Mouse (Mus musculus): Measurements from ENCODE around the gene Olfr287. TPM values are rescaled to one million over a fixed set of nuclear protein-coding genes. Genes with fewer than 3 reads are reported as not detected.

The Olfr287 gene
- polyA plus RNA-seq (2015; fragmentation: Nextera tagmentation; extraction: Ambion mirVana): not detected in 2 replicates

- no peak for ATAC-seq (ENCODE audit: insufficient read depth, low FRiP score)
- 76% methylated on average over 4 of the region's 4 CpGs for WGBS
Observed at GRCm38 (mm10) chr15:98220877-98221276, at the start of gene Olfr287, which contains the start of gene Gm44579. Olfr287 (minus strand) TSS chr15:98221056. Gm44579 (minus strand) TSS chr15:98220977.

GRCm38 (mm10) chr15:98257776-98258175, 36.9 kb upstream of the Olfr287 start:
- WGBS: 80% methylated on average over 7 of the region's 7 CpGs
- Histone ChIP-seq H3K4me3 (replicated peaks; ENCODE audit: low read length) (no peak overlapping the region), H3K27ac (ENCODE audit: low read length) (no peak overlapping the region), H3K9ac (ENCODE audit: low read length) (no peak overlapping the region), H3K4me2 (ENCODE audit: low read depth, low read length) (no peak overlapping the region), H3K4me1 (ENCODE audit: control insufficient read depth, insufficient read depth, low read length) (no peaks in the 10 kb centered on the region), H3K27me3 (ENCODE audit: control insufficient read depth, insufficient read depth, low read length) (no peaks in the 10 kb centered on the region), H3K9me3 (replicated peaks; ENCODE audit: control insufficient read depth, low read length) (no peaks in the 10 kb centered on the region), H3K36me3 (ENCODE audit: control insufficient read depth, insufficient read depth, low read length) (no peaks in the 10 kb centered on the region)
- ATAC-seq (ENCODE audit: insufficient read depth, low FRiP score): no peak

More at GRCm38 (mm10) chr15:98220877-98221276, at the start of gene Olfr287, which contains the start of gene Gm44579:
- Histone ChIP-seq H3K27me3 (ENCODE audit: control insufficient read depth, insufficient read depth, low read length) (no peaks in the 10 kb centered on the region), H3K9ac (ENCODE audit: low read length) (no peak within 1 kb of the TSS), H3K36me3 (ENCODE audit: control insufficient read depth, insufficient read depth, low read length) (no peaks in the 10 kb centered on the region), H3K4me2 (ENCODE audit: low read depth, low read length) (no peak within 1 kb of the TSS), H3K9me3 (replicated peaks; ENCODE audit: control insufficient read depth, low read length) (no peaks in the 10 kb centered on the region), H3K27ac (ENCODE audit: low read length) (no peak within 1 kb of the TSS), H3K4me3 (replicated peaks; ENCODE audit: low read length) (no peak within 1 kb of the TSS), H3K4me1 (ENCODE audit: control insufficient read depth, insufficient read depth, low read length) (no peaks in the 10 kb centered on the region)

- H3K4me1 ChIP-seq (ENCODE audit: control insufficient read depth, insufficient read depth, low read length): no peaks in the 10 kb centered on the region
- H3K36me3 ChIP-seq (ENCODE audit: control insufficient read depth, insufficient read depth, low read length): no peaks in the 10 kb centered on the region
- 84% methylated on average over 8 of the region's 8 CpGs for WGBS
- H3K4me3 ChIP-seq (replicated peaks; ENCODE audit: low read length): no peak within 1 kb of the TSS
- H3K27ac ChIP-seq (ENCODE audit: low read length): no peak within 1 kb of the TSS
- no peaks in the 10 kb centered on the region for H3K9me3 ChIP-seq (replicated peaks; ENCODE audit: control insufficient read depth, low read length)
- H3K27me3 ChIP-seq (ENCODE audit: control insufficient read depth, insufficient read depth, low read length): no peaks in the 10 kb centered on the region
- no peak within 1 kb of the TSS for H3K4me2 ChIP-seq (ENCODE audit: low read depth, low read length)
- no peak for ATAC-seq (ENCODE audit: insufficient read depth, low FRiP score)
- H3K9ac ChIP-seq (ENCODE audit: low read length): no peak within 1 kb of the TSS
Observed at GRCm38 (mm10) chr15:98257193-98257592, 36.3 kb upstream of the Olfr287 start, which contains the start of gene H1fnt. H1fnt (minus strand) TSS chr15:98257293.

- Histone ChIP-seq H3K4me2 (ENCODE audit: low read depth, low read length) (no peak overlapping the region), H3K36me3 (ENCODE audit: control insufficient read depth, insufficient read depth, low read length) (no peaks in the 10 kb centered on the region), H3K4me1 (ENCODE audit: control insufficient read depth, insufficient read depth, low read length) (no peaks in the 10 kb centered on the region), H3K4me3 (replicated peaks; ENCODE audit: low read length) (no peak overlapping the region), H3K9me3 (replicated peaks; ENCODE audit: control insufficient read depth, low read length) (no peaks in the 10 kb centered on the region), H3K9ac (ENCODE audit: low read length) (no peak overlapping the region), H3K27me3 (ENCODE audit: control insufficient read depth, insufficient read depth, low read length) (no peaks in the 10 kb centered on the region), H3K27ac (ENCODE audit: low read length) (no peak overlapping the region)
- 91% methylated on average over 13 of the region's 13 CpGs for WGBS
- no peak for ATAC-seq (ENCODE audit: insufficient read depth, low FRiP score)
Observed at GRCm38 (mm10) chr15:98256271-98256670, 35.4 kb upstream of the Olfr287 start.

GRCm38 (mm10) chr15:98235442-98235841, 14.6 kb upstream of the Olfr287 start:
- H3K27me3 ChIP-seq (ENCODE audit: control insufficient read depth, insufficient read depth, low read length): 0 out of 2 replicates have a peak, but pooled peaks cover 3% of the 10 kb centered on the region
- H3K4me1 ChIP-seq (ENCODE audit: control insufficient read depth, insufficient read depth, low read length): no peaks in the 10 kb centered on the region
- no peak overlapping the region for H3K4me3 ChIP-seq (replicated peaks; ENCODE audit: low read length)
- H3K9ac ChIP-seq (ENCODE audit: low read length): no peak overlapping the region
- no peak for ATAC-seq (ENCODE audit: insufficient read depth, low FRiP score)
- H3K4me2 ChIP-seq (ENCODE audit: low read depth, low read length): no peak overlapping the region
- no peaks in the 10 kb centered on the region for H3K36me3 ChIP-seq (ENCODE audit: control insufficient read depth, insufficient read depth, low read length)
- H3K27ac ChIP-seq (ENCODE audit: low read length): no peak overlapping the region
- WGBS: 84% methylated on average over 4 of the region's 4 CpGs
- H3K9me3 ChIP-seq (replicated peaks; ENCODE audit: control insufficient read depth, low read length): no peaks in the 10 kb centered on the region

- Histone ChIP-seq H3K4me3 (replicated peaks; ENCODE audit: low read length) (no peak within 1 kb of the TSS), H3K27ac (ENCODE audit: low read length) (no peak within 1 kb of the TSS), H3K36me3 (ENCODE audit: control insufficient read depth, insufficient read depth, low read length) (no peaks in the 10 kb centered on the region), H3K9ac (ENCODE audit: low read length) (no peak within 1 kb of the TSS), H3K4me1 (ENCODE audit: control insufficient read depth, insufficient read depth, low read length) (no peaks in the 10 kb centered on the region), H3K9me3 (replicated peaks; ENCODE audit: control insufficient read depth, low read length) (no peaks in the 10 kb centered on the region), H3K4me2 (ENCODE audit: low read depth, low read length) (no peak within 1 kb of the TSS), H3K27me3 (ENCODE audit: control insufficient read depth, insufficient read depth, low read length) (0 out of 2 replicates have a peak, but pooled peaks cover 3% of the 10 kb centered on the region)
- 85% methylated on average over 4 of the region's 4 CpGs for WGBS
- ATAC-seq (ENCODE audit: insufficient read depth, low FRiP score): no peak
Observed at GRCm38 (mm10) chr15:98234350-98234749, 13.5 kb upstream of the Olfr287 start, which contains the start of gene Olfr286. Olfr286 (minus strand) TSS chr15:98234450.

GRCm38 (mm10) chr15:98226096-98226495, 5.2 kb upstream of the Olfr287 start:
- ATAC-seq (ENCODE audit: insufficient read depth, low FRiP score): no peak
- no peaks in the 10 kb centered on the region for H3K36me3 ChIP-seq (ENCODE audit: control insufficient read depth, insufficient read depth, low read length)
- no peaks in the 10 kb centered on the region for H3K9me3 ChIP-seq (replicated peaks; ENCODE audit: control insufficient read depth, low read length)
- H3K4me1 ChIP-seq (ENCODE audit: control insufficient read depth, insufficient read depth, low read length): no peaks in the 10 kb centered on the region
- no peak overlapping the region for H3K27ac ChIP-seq (ENCODE audit: low read length)
- no peak overlapping the region for H3K4me3 ChIP-seq (replicated peaks; ENCODE audit: low read length)
- no peak overlapping the region for H3K9ac ChIP-seq (ENCODE audit: low read length)
- H3K4me2 ChIP-seq (ENCODE audit: low read depth, low read length): no peak overlapping the region
- WGBS: 74% methylated on average over 7 of the region's 7 CpGs
- H3K27me3 ChIP-seq (ENCODE audit: control insufficient read depth, insufficient read depth, low read length): 0 out of 2 replicates have a peak, but pooled peaks cover 1% of the 10 kb centered on the region

GRCm38 (mm10) chr15:98225610-98226009, 4.8 kb upstream of the Olfr287 start:
- 39% methylated on average over 16 of the region's 16 CpGs for WGBS
- H3K9me3 ChIP-seq (replicated peaks; ENCODE audit: control insufficient read depth, low read length): no peaks in the 10 kb centered on the region
- H3K4me3 ChIP-seq (replicated peaks; ENCODE audit: low read length): no peak overlapping the region
- ATAC-seq (ENCODE audit: insufficient read depth, low FRiP score): no peak
- H3K9ac ChIP-seq (ENCODE audit: low read length): no peak overlapping the region
- H3K27me3 ChIP-seq (ENCODE audit: control insufficient read depth, insufficient read depth, low read length): no peaks in the 10 kb centered on the region
- no peak overlapping the region for H3K4me2 ChIP-seq (ENCODE audit: low read depth, low read length)
- no peaks in the 10 kb centered on the region for H3K4me1 ChIP-seq (ENCODE audit: control insufficient read depth, insufficient read depth, low read length)
- no peaks in the 10 kb centered on the region for H3K36me3 ChIP-seq (ENCODE audit: control insufficient read depth, insufficient read depth, low read length)
- H3K27ac ChIP-seq (ENCODE audit: low read length): no peak overlapping the region

- H3K4me3 ChIP-seq (replicated peaks; ENCODE audit: low read length): no peak overlapping the region
- ATAC-seq (ENCODE audit: insufficient read depth, low FRiP score): no peak
Observed at GRCm38 (mm10) chr15:98222377-98222776, 1.5 kb upstream of the Olfr287 start.

More at GRCm38 (mm10) chr15:98222377-98222776, 1.5 kb upstream of the Olfr287 start:
- no peaks in the 10 kb centered on the region for H3K27me3 ChIP-seq (ENCODE audit: control insufficient read depth, insufficient read depth, low read length)
- no peaks in the 10 kb centered on the region for H3K4me1 ChIP-seq (ENCODE audit: control insufficient read depth, insufficient read depth, low read length)
- H3K27ac ChIP-seq (ENCODE audit: low read length): no peak overlapping the region
- H3K9me3 ChIP-seq (replicated peaks; ENCODE audit: control insufficient read depth, low read length): no peaks in the 10 kb centered on the region
- H3K36me3 ChIP-seq (ENCODE audit: control insufficient read depth, insufficient read depth, low read length): no peaks in the 10 kb centered on the region
- no peak overlapping the region for H3K4me2 ChIP-seq (ENCODE audit: low read depth, low read length)
- H3K9ac ChIP-seq (ENCODE audit: low read length): no peak overlapping the region
